Mouse (Mus musculus): ENCODE data around the gene Osbpl5. TPM values are rescaled to one million over a fixed set of nuclear protein-coding genes. Genes with fewer than 3 reads are reported as not detected.
"Not testable (repeated sequence)": the region's sequence is repeated elsewhere in the genome, so short reads cannot be mapped to it uniquely, and the experiment has no call there.

The Osbpl5 gene
- polyA plus RNA-seq, 1 experiment from 2014 or later, result 43.5 TPM

- WGBS, result 3% methylated on average over 35 of the region's 35 CpGs
- Histone ChIP-seq H3K4me3 (replicated peaks; ENCODE audit: low read length) (peak within 1 kb of the TSS; percentile 51), H3K27me3 (ENCODE audit: control insufficient read depth, insufficient read depth, low read length) (no peaks in the 10 kb centered on the region), H3K4me1 (ENCODE audit: control insufficient read depth, insufficient read depth, low read length) (no peaks in the 10 kb centered on the region), H3K9ac (ENCODE audit: low read length) (peak within 1 kb of the TSS; percentile 67), H3K4me2 (ENCODE audit: low read depth, low read length) (peak within 1 kb of the TSS; percentile 79), H3K9me3 (replicated peaks; ENCODE audit: control insufficient read depth, low read length) (no peaks in the 10 kb centered on the region), H3K27ac (ENCODE audit: low read length) (no peak within 1 kb of the TSS), H3K36me3 (ENCODE audit: control insufficient read depth, insufficient read depth, low read length) (peaks cover 8% of the 10 kb centered on the region; the same call in 1 of the 2 replicates)
- peak; percentile 96 for ATAC-seq (ENCODE audit: insufficient read depth, low FRiP score)
These were observed 71.3 kb downstream of the Osbpl5 start, which contains the start of gene Tnfrsf23 for GRCm38 (mm10) chr7:143685359-143686067. TSS of gene Tnfrsf23 (minus strand) at chr7:143685872.

GRCm38 (mm10) chr7:143684569-143684968, 72.2 kb downstream of the Osbpl5 start:
- H3K27ac ChIP-seq (ENCODE audit: low read length); H3K9ac ChIP-seq (ENCODE audit: low read length); ATAC-seq (ENCODE audit: insufficient read depth, low FRiP score); H3K4me3 ChIP-seq (replicated peaks; ENCODE audit: low read length); H3K4me2 ChIP-seq (ENCODE audit: low read depth, low read length); H3K4me1 ChIP-seq (ENCODE audit: control insufficient read depth, insufficient read depth, low read length); H3K9me3 ChIP-seq (replicated peaks; ENCODE audit: control insufficient read depth, low read length); H3K36me3 ChIP-seq (ENCODE audit: control insufficient read depth, insufficient read depth, low read length); H3K27me3 ChIP-seq (ENCODE audit: control insufficient read depth, insufficient read depth, low read length): not testable (repeated sequence)
- WGBS, result 90% methylated on average over 1 of the region's 2 CpGs

GRCm38 (mm10) chr7:143681566-143681965, 75.2 kb downstream of the Osbpl5 start:
- Histone ChIP-seq H3K9ac (ENCODE audit: low read length) (no peak overlapping the region), H3K27ac (ENCODE audit: low read length) (no peak overlapping the region), H3K4me2 (ENCODE audit: low read depth, low read length) (no peak overlapping the region), H3K4me3 (replicated peaks; ENCODE audit: low read length) (no peak overlapping the region), H3K27me3 (ENCODE audit: control insufficient read depth, insufficient read depth, low read length) (no peaks in the 10 kb centered on the region), H3K9me3 (replicated peaks; ENCODE audit: control insufficient read depth, low read length) (no peaks in the 10 kb centered on the region), H3K4me1 (ENCODE audit: control insufficient read depth, insufficient read depth, low read length) (no peaks in the 10 kb centered on the region), H3K36me3 (ENCODE audit: control insufficient read depth, insufficient read depth, low read length) (no peaks in the 10 kb centered on the region)
- 92% methylated on average over 1 of the region's 1 CpGs for WGBS
- no peak for ATAC-seq (ENCODE audit: insufficient read depth, low FRiP score)

GRCm38 (mm10) chr7:143680836-143681235, 75.9 kb downstream of the Osbpl5 start:
- 49% methylated on average over 2 of the region's 2 CpGs for WGBS
- H3K27ac ChIP-seq (ENCODE audit: low read length); H3K4me1 ChIP-seq (ENCODE audit: control insufficient read depth, insufficient read depth, low read length); H3K27me3 ChIP-seq (ENCODE audit: control insufficient read depth, insufficient read depth, low read length); ATAC-seq (ENCODE audit: insufficient read depth, low FRiP score); H3K4me2 ChIP-seq (ENCODE audit: low read depth, low read length); H3K9me3 ChIP-seq (replicated peaks; ENCODE audit: control insufficient read depth, low read length); H3K4me3 ChIP-seq (replicated peaks; ENCODE audit: low read length); H3K9ac ChIP-seq (ENCODE audit: low read length); H3K36me3 ChIP-seq (ENCODE audit: control insufficient read depth, insufficient read depth, low read length): not testable (repeated sequence)

DNA sequence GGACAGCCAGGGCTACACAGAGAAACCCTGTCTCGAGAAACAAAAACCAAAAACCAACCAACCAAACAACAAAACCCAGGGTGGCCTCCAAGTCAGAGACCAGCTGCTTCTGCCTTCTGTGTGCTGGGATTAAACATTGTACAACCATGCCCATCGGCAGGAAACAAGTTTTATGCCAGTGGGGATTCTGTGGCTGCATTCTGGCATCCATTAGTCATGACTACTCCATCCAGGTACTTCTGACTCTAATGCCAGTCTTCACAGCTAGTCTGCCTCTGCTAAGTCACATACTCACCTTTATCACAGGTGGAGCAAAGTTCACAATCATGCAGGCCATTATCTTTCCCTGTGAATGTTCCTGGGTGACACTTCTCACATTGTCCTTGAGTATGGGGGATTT, 77.1 kb downstream of the Osbpl5 start:
- H3K27ac ChIP-seq (ENCODE audit: low read length); H3K4me3 ChIP-seq (replicated peaks; ENCODE audit: low read length); H3K4me1 ChIP-seq (ENCODE audit: control insufficient read depth, insufficient read depth, low read length); H3K27me3 ChIP-seq (ENCODE audit: control insufficient read depth, insufficient read depth, low read length); H3K4me2 ChIP-seq (ENCODE audit: low read depth, low read length); H3K9me3 ChIP-seq (replicated peaks; ENCODE audit: control insufficient read depth, low read length); H3K9ac ChIP-seq (ENCODE audit: low read length); ATAC-seq (ENCODE audit: insufficient read depth, low FRiP score); H3K36me3 ChIP-seq (ENCODE audit: control insufficient read depth, insufficient read depth, low read length): not testable (repeated sequence)
- 80% methylated on average over 2 of the region's 2 CpGs for WGBS

DNA sequence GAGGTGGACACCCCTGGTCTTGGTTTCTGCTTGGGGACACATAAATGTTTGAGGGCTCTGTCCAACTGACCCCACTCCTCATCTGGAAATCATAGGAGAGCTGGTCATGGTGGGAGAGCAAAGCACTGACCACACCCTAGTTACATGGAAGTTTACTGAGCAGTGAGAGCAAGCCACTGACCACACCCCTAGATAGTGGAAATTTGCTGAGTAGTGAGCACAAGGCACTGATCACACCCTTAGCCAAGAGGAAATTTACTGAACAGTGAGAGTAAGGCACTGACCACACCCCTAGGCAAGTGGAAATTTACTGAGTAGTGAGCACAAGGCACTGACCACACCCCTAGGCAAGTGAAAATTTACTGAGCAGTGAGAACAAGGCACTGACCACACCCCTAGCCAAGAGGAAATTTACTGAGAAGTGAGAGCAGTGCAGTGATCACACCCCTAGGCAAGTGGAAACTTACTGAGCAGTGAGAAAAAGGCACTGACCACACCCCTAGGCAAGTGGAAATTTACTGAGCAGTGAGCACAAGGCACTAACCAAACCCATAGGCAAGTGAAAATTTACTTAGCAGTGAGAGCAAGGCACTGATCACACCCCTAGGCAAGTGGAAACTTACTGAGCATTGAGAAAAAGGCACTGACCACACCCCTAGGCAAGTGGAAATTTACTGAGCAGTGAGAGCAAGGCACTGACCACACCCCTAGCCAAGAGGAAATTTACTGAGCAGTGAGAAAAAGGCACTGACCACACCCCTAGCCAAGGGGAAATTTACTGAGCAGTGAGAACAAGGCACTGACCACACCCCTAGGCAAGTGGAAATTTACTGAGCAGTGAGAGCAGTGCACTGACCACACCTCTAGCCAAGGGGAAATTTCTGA, 90.1 kb downstream of the Osbpl5 start:
- Histone ChIP-seq H3K9ac (ENCODE audit: low read length) (no peak overlapping the region), H3K27me3 (ENCODE audit: control insufficient read depth, insufficient read depth, low read length) (no peaks in the 10 kb centered on the region), H3K4me3 (replicated peaks; ENCODE audit: low read length) (no peak overlapping the region), H3K4me1 (ENCODE audit: control insufficient read depth, insufficient read depth, low read length) (no peaks in the 10 kb centered on the region), H3K4me2 (ENCODE audit: low read depth, low read length) (no peak overlapping the region), H3K27ac (ENCODE audit: low read length) (no peak overlapping the region), H3K9me3 (replicated peaks; ENCODE audit: control insufficient read depth, low read length) (no peaks in the 10 kb centered on the region), H3K36me3 (ENCODE audit: control insufficient read depth, insufficient read depth, low read length) (no peaks in the 10 kb centered on the region)
- no peak; the same call in 1 of the 2 replicates for ATAC-seq (ENCODE audit: insufficient read depth, low FRiP score)

DNA sequence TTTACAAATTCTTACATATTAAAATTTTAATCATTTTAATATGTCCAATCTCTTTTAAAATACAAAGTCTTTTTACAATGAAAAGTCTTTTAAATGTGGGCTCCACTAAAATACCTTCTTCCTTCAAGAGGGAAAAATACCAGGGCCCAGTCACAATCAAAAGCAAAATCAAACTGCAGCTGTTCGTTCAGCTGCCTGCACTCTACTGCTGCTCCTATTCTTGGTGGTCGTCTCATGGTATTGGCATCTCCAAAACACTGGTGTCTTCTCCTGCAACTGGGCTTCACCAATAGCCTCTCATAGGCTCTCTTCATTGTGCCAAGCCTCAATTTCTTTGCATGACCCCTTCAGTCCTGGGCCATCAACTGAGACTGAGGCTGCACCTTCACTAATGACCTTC, 93.3 kb downstream of the Osbpl5 start:
- Histone ChIP-seq H3K9me3 (replicated peaks; ENCODE audit: control insufficient read depth, low read length) (no peaks in the 10 kb centered on the region), H3K4me3 (replicated peaks; ENCODE audit: low read length) (no peak overlapping the region), H3K27me3 (ENCODE audit: control insufficient read depth, insufficient read depth, low read length) (no peaks in the 10 kb centered on the region), H3K4me1 (ENCODE audit: control insufficient read depth, insufficient read depth, low read length) (no peaks in the 10 kb centered on the region), H3K27ac (ENCODE audit: low read length) (no peak overlapping the region), H3K36me3 (ENCODE audit: control insufficient read depth, insufficient read depth, low read length) (no peaks in the 10 kb centered on the region), H3K9ac (ENCODE audit: low read length) (no peak overlapping the region), H3K4me2 (ENCODE audit: low read depth, low read length) (no peak overlapping the region)
- no peak for ATAC-seq (ENCODE audit: insufficient read depth, low FRiP score)
- 71% methylated on average over 2 of the region's 2 CpGs for WGBS

GRCm38 (mm10) chr7:143660797-143661196, 96.0 kb downstream of the Osbpl5 start:
- H3K9ac ChIP-seq (ENCODE audit: low read length), result no peak overlapping the region
- no peak overlapping the region for H3K27ac ChIP-seq (ENCODE audit: low read length)
- H3K27me3 ChIP-seq (ENCODE audit: control insufficient read depth, insufficient read depth, low read length), result no peaks in the 10 kb centered on the region
- no peak overlapping the region for H3K4me3 ChIP-seq (replicated peaks; ENCODE audit: low read length)
- ATAC-seq (ENCODE audit: insufficient read depth, low FRiP score), result no peak
- H3K36me3 ChIP-seq (ENCODE audit: control insufficient read depth, insufficient read depth, low read length), result no peaks in the 10 kb centered on the region
- H3K4me2 ChIP-seq (ENCODE audit: low read depth, low read length), result no peak overlapping the region
- H3K9me3 ChIP-seq (replicated peaks; ENCODE audit: control insufficient read depth, low read length), result no peaks in the 10 kb centered on the region
- no peaks in the 10 kb centered on the region for H3K4me1 ChIP-seq (ENCODE audit: control insufficient read depth, insufficient read depth, low read length)

DNA sequence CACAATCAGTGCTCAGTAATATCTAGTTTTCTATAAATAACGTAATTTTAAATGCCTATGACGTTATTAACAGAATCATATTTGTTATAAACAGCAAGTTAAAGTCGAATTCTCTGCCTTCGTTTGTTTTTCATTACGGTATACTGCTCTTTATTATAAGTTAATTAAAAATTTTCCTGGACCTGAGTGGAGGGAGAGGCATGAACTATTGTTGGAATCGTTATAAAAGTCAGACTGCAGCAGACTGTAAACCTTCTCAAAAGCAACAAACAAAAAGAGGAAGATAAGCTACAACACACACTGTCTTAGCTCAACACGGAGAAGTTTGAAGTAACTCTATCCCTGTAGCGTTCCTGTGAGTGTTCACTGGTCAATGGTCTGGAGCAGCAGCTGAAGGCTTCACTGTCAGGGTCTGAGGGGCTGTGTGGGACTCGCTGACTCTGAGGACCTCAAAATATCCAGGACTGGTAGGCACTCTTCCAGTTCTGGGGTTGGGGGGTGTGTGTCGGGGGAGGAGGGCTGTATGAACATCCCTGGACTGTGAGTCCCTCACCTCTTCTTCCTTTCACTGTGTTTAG, 106.9 kb downstream of the Osbpl5 start:
- not testable (repeated sequence) for H3K4me1 ChIP-seq (ENCODE audit: control insufficient read depth, insufficient read depth, low read length); H3K36me3 ChIP-seq (ENCODE audit: control insufficient read depth, insufficient read depth, low read length); H3K27ac ChIP-seq (ENCODE audit: low read length); H3K9ac ChIP-seq (ENCODE audit: low read length); H3K9me3 ChIP-seq (replicated peaks; ENCODE audit: control insufficient read depth, low read length); ATAC-seq (ENCODE audit: insufficient read depth, low FRiP score); H3K27me3 ChIP-seq (ENCODE audit: control insufficient read depth, insufficient read depth, low read length)
- Histone ChIP-seq H3K4me3 (replicated peaks; ENCODE audit: low read length) (peak overlapping the region; percentile 65), H3K4me2 (ENCODE audit: low read depth, low read length) (0 out of 2 replicates have a peak overlapping the region, but pooled peaks have one; percentile 94)
- WGBS, result 53% methylated on average over 10 of the region's 10 CpGs
